Comparison of ENCODE assay signal across 8 mouse cellular contexts in the genomic region with DNA sequence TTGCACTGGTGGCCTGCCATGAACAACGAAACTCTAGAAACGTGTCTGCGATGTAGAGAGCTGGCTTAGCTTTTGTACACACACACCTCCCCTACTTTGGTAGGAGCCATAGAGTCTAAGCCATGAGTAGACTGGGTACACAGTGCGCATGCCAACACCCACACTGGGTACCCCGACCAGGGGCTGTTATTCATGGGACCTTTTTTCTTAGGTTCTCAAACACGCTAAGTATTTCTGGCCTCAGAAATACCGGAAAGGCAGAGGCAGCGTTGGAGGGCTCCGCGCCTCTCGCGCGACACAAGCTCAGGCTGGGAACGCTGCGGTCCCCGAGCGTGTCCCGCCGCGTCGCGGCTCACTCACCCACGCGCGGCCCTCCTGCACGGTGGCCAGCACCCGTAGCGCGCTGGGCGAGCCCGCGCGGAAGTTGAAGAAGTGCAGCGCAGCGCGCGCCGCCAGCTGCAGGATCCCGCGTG. TPM values are rescaled to one million over a fixed set of nuclear protein-coding genes. Genes with fewer than 3 reads are reported as not detected.
DNase-seq lines count a peak whose midpoint lies in the region; ATAC-seq and TF ChIP-seq lines count a peak whose summit lies in the region.

No protein-coding gene starts in this region.

- no peak for TF ChIP-seq EP300 in CH12.LX (IDR thresholded peaks at IDR 0.05; ENCODE audit: low read length)

- 7% methylated on average over 40 of the region's 40 CpGs for WGBS in intestine, embryonic 14.5 days

- no peaks in the 10 kb centered on the region for H3K9me3 ChIP-seq in CH12.LX (replicated peaks; ENCODE audit: low read length)
- no peaks in the 10 kb centered on the region for H3K9me3 ChIP-seq in intestine, embryonic 14.5 days (ENCODE audit: control insufficient read depth, low read length)

- in situ Hi-C loops in CH12.LX (cut with MboI; ENCODE audit: low pct_ligation_motif_present, low pct_unique_long_range_greater_than_20kb, low sequenced_read_pairs), result loop anchor here (5.0 kb wide), 1 partner anchor 47 kb away; no protein-coding TSS in a partner anchor

- H3K9ac ChIP-seq in CH12.LX (ENCODE audit: insufficient read depth, low read depth), result no peak overlapping the region
- H3K9ac ChIP-seq in intestine, embryonic 14.5 days (ENCODE audit: low read length), result peak overlapping the region; percentile 45

- dilution Hi-C loops in CH12.LX (cut with MboI; ENCODE audit: extremely low pct_ligation_motif_present, extremely low pct_unique_long_range_greater_than_20kb, low sequenced_read_pairs), result no loop called here

- no peaks in the 10 kb centered on the region for H3K79me2 ChIP-seq in CH12.LX (replicated peaks; ENCODE audit: control insufficient read depth, extremely low read depth, insufficient read depth, poor library complexity, severe bottlenecking)

- peak overlapping the region; percentile 71; the same call in 1 of the 2 replicates for H3K4me2 ChIP-seq in CH12.LX (ENCODE audit: insufficient read depth, low read depth, poor library complexity, severe bottlenecking)
- peak overlapping the region; percentile 99 for H3K4me2 ChIP-seq in intestine, embryonic 14.5 days (ENCODE audit: low read length)

- ATAC-seq in intestine, embryonic 14.5 days (replicated peaks; ENCODE audit: low FRiP score, low TSS enrichment, low read depth), result no peak

- TF ChIP-seq POLR2A in CH12.LX (IDR thresholded peaks at IDR 0.05; ENCODE audit: low read depth, low read length), result no peak
- no peak for TF ChIP-seq POLR2A in embryonic fibroblast, embryonic 13.5 days (IDR thresholded peaks at IDR 0.05; ENCODE audit: low read depth, low read length)

- DNase-seq in frontal cortex, postnatal 36 days (ENCODE audit: low spot score in 2 of 2), result peak; percentile 15 to 19
- no peak for DNase-seq in frontal cortex, postnatal 10 days (ENCODE audit: low spot score in 2 of 2)
- DNase-seq in CH12.LX (ENCODE audit: extremely low read depth), result no peak
- peak; percentile 56 for DNase-seq in intestine, embryonic 14.5 days (ENCODE audit: low spot score)
- DNase-seq in lung, postnatal 25 days (ENCODE audit: low spot score), result peak; percentile 7
- DNase-seq in splenic B cell, adult 2 months (ENCODE audit: low read depth, low spot score), result peak; percentile 48
- no peak for DNase-seq in adipocyte (ENCODE audit: low spot score)

- H3K27ac ChIP-seq in CH12.LX (ENCODE audit: insufficient read depth, low read depth), result no peak overlapping the region
- no peak overlapping the region for H3K27ac ChIP-seq in embryonic fibroblast, embryonic 13.5 days (ENCODE audit: insufficient read depth, low read length)
- no peak overlapping the region for H3K27ac ChIP-seq in intestine, embryonic 14.5 days (ENCODE audit: low read depth)

- no peak for TF ChIP-seq CTCF in CH12.LX (conservative IDR thresholded peaks at IDR 0.05 in 1 of 2, IDR thresholded peaks at IDR 0.05 in 1 of 2; ENCODE audit: low read depth in 2 of 2, low read length in 2 of 2)
- no peak for TF ChIP-seq CTCF in embryonic fibroblast, embryonic 13.5 days (IDR thresholded peaks at IDR 0.05; ENCODE audit: borderline replicate concordance, insufficient read depth, low read length)

- TF ChIP-seq RAD21 in CH12.LX (IDR thresholded peaks at IDR 0.05; ENCODE audit: low read depth, low read length), result no peak

- H3K4me3 ChIP-seq in CH12.LX (replicated peaks in 1 of 3; ENCODE audit: low read depth in 2 of 3, low read length in 2 of 3, poor library complexity in 1 of 3), result peak overlapping the region in 1 of 3 experiments; percentile 19
- peak overlapping the region; percentile 50 for H3K4me3 ChIP-seq in embryonic fibroblast, embryonic 13.5 days (ENCODE audit: insufficient read depth, low read length)
- H3K4me3 ChIP-seq in intestine, embryonic 14.5 days (ENCODE audit: low read depth, low read length), result peak overlapping the region; percentile 42

- H3K4me1 ChIP-seq in CH12.LX (ENCODE audit: control insufficient read depth in 1 of 2, insufficient read depth in 2 of 2), result peaks cover 0 to 10% of the 10 kb centered on the region in 2 experiments; a peak in 2 of 4 replicates
- H3K4me1 ChIP-seq in embryonic fibroblast, embryonic 13.5 days (ENCODE audit: control insufficient read depth, insufficient read depth, low read length), result no peaks in the 10 kb centered on the region
- H3K4me1 ChIP-seq in intestine, embryonic 14.5 days (replicated peaks; ENCODE audit: control insufficient read depth, insufficient read depth, low read length), result no peaks in the 10 kb centered on the region

- H3K27me3 ChIP-seq in CH12.LX (replicated peaks), result no peaks in the 10 kb centered on the region
- peaks cover 23% of the 10 kb centered on the region for H3K27me3 ChIP-seq in intestine, embryonic 14.5 days (replicated peaks; ENCODE audit: control insufficient read depth, insufficient read depth, low read length)
- H3K27me3 ChIP-seq in splenic B cell, adult 2 months (ENCODE audit: control insufficient read depth, insufficient read depth, low read length, poor library complexity, severe bottlenecking), result peaks cover 3% of the 10 kb centered on the region; the same call in 1 of the 2 replicates

- no peaks in the 10 kb centered on the region for H3K36me3 ChIP-seq in CH12.LX (replicated peaks in 1 of 2; ENCODE audit: control insufficient read depth in 1 of 2, insufficient read depth in 1 of 2, low read length in 1 of 2)
- H3K36me3 ChIP-seq in intestine, embryonic 14.5 days (ENCODE audit: control insufficient read depth, insufficient read depth, low read length), result no peaks in the 10 kb centered on the region
- no peaks in the 10 kb centered on the region for H3K36me3 ChIP-seq in splenic B cell, adult 2 months (ENCODE audit: control insufficient read depth, insufficient read depth, low read length, poor library complexity, severe bottlenecking)

TF ChIP-seq in CH12.LX, 34 proteins besides CTCF, POLR2A, EP300 and RAD21:
- TF ChIP-seq MAFK (IDR thresholded peaks at IDR 0.05; ENCODE audit: insufficient replicate concordance, low read length) (no peak), MXI1 (IDR thresholded peaks at IDR 0.05; ENCODE audit: low read depth, low read length) (no peak), ZC3H11A (IDR thresholded peaks at IDR 0.05; ENCODE audit: low read depth, low read length) (no peak), ZMIZ1 (IDR thresholded peaks at IDR 0.05; ENCODE audit: low read depth, low read length) (no peak), SIN3A (IDR thresholded peaks at IDR 0.05; ENCODE audit: low read length) (no peak), ELF1 (IDR thresholded peaks at IDR 0.05; ENCODE audit: low read depth, low read length) (no peak), IRF4 (IDR thresholded peaks at IDR 0.05; ENCODE audit: low read depth, low read length) (no peak), PAX5 (IDR thresholded peaks at IDR 0.05; ENCODE audit: low read length) (no peak), ETS1 (conservative IDR thresholded peaks at IDR 0.05; ENCODE audit: low read depth, low read length) (no peak), SMC3 (IDR thresholded peaks at IDR 0.05; ENCODE audit: low read depth, low read length) (no peak), TCF12 (IDR thresholded peaks at IDR 0.05; ENCODE audit: low read depth, low read length) (no peak), NELFE (IDR thresholded peaks at IDR 0.05; ENCODE audit: low read depth, low read length) (no peak), USF2 (conservative IDR thresholded peaks at IDR 0.05; ENCODE audit: low read depth, low read length) (no peak), MAX (IDR thresholded peaks at IDR 0.05; ENCODE audit: low read length) (no peak), MAZ (IDR thresholded peaks at IDR 0.05; ENCODE audit: low read depth, low read length) (no peak)

RNA-seq across cellular contexts. Expression of a gene that starts 0.5 kb away (rescaled TPM):
- total RNA-seq in CH12.LX (2012; rRNA removed) (0.08 TPM in 1 of 2 replicates, not detected in the other), CH12.LX (2014; rRNA removed) (0.24 and 0.34 TPM in 2 replicates)
- polyA plus RNA-seq in CH12.LX (2012; ENCODE audit: insufficient read length, low read depth), result 0.42 TPM in 1 of 2 replicates, not detected in the other
- polyA plus RNA-seq in embryonic fibroblast, embryonic 13.5 days (2011; ENCODE audit: insufficient read length, low read depth, missing spikeins), result 16.2 and 18.2 TPM in 2 replicates
- 0.75 and 1.0 TPM in 2 replicates for polyA plus RNA-seq in intestine, embryonic 14.5 days (2014; fragmentation: Nextera tagmentation; extraction: Ambion mirVana)

RNA-seq across cellular contexts. Expression of a gene that starts 51.1 kb away (rescaled TPM):
- total RNA-seq in CH12.LX (2012; rRNA removed) (11.0 and 14.3 TPM in 2 replicates), CH12.LX (2014; rRNA removed) (12.8 and 14.3 TPM in 2 replicates)
- polyA plus RNA-seq in CH12.LX (2012; ENCODE audit: insufficient read length, low read depth), result 31.3 and 33.3 TPM in 2 replicates
- polyA plus RNA-seq in embryonic fibroblast, embryonic 13.5 days (2011; ENCODE audit: insufficient read length, low read depth, missing spikeins), result 98.5 and 132 TPM in 2 replicates
- polyA plus RNA-seq in intestine, embryonic 14.5 days (2014; fragmentation: Nextera tagmentation; extraction: Ambion mirVana), result 79.6 and 81.9 TPM in 2 replicates

Comparison
In these comparisons a context has a peak if more than half of its experiments do, and no peak if none do; other contexts are left out.
1. DNase-seq: peak in frontal cortex, postnatal 36 days (2 of 2), intestine, embryonic 14.5 days (single experiment), lung, postnatal 25 days (single experiment) and splenic B cell, adult 2 months (single experiment); none in frontal cortex, postnatal 10 days (0 of 2), CH12.LX (single experiment) and adipocyte (single experiment).